Mouse (Mus musculus) MEL (cell line): ENCODE measurements around the gene Lamp1. TPM values are rescaled to one million over a fixed set of nuclear protein-coding genes. Genes with fewer than 3 reads are reported as not detected.

Experiments
- DNase-seq: peaks from one replicate; pipeline ENCODE4 v3.0.0; 2011; ENCODE audit warnings: low read depth, low spot score
- H3K27ac ChIP-seq: 2 replicates; pipeline ENCODE4 v1.5.1; 2012; ENCODE audit warnings: low read depth, mild to moderate bottlenecking, control low read depth, low read length, moderate library complexity; ENCODE audit not compliant: control insufficient read depth
- H3K27me3 ChIP-seq, 2 experiments: fragments of 150-350 bp in 1 of 2; sonication (generic) in 1 of 2; 2 replicates each; pipeline ENCODE4 v1.6.1; 2012; ENCODE audit warnings: low read length in 2 of 2, mild to moderate bottlenecking in 2 of 2, improper control_type of control experiment in 1 of 2, moderate library complexity in 1 of 2; ENCODE audit not compliant: insufficient read depth in 2 of 2, control insufficient read depth in 1 of 2
- H3K36me3 ChIP-seq, 2 experiments: 2 replicates each; pipeline ENCODE4 v1.6.1; 2012 to 2014; ENCODE audit warnings: low read length in 2 of 2, improper control_type of control experiment in 1 of 2, inconsistent platforms in 1 of 2, mild to moderate bottlenecking in 1 of 2; ENCODE audit not compliant: insufficient read depth in 2 of 2, control insufficient read depth in 1 of 2
- H3K4me1 ChIP-seq, 2 experiments: fragments of 150-350 bp in 1 of 2; sonication (generic) in 1 of 2; 2 replicates each; pipeline ENCODE4 v1.6.1; 2012; ENCODE audit warnings: low read length in 2 of 2, improper control_type of control experiment in 1 of 2, mild to moderate bottlenecking in 1 of 2; ENCODE audit not compliant: insufficient read depth in 2 of 2, control insufficient read depth in 1 of 2
- H3K4me3 ChIP-seq, 2 experiments: fragments of 150-350 bp in 1 of 2; sonication (generic) in 1 of 2; 2 replicates each; pipeline ENCODE4 v1.5.1; 2012; ENCODE audit warnings: low read depth in 2 of 2, low read length in 2 of 2, mild to moderate bottlenecking in 2 of 2, moderate library complexity in 2 of 2, control low read depth in 1 of 2, improper control_type of control experiment in 1 of 2; ENCODE audit not compliant: control insufficient read depth in 1 of 2, insufficient read depth in 1 of 2
- H3K79me2 ChIP-seq: 2 replicates; pipeline ENCODE4 v1.6.1; 2012; ENCODE audit warnings: mild to moderate bottlenecking, low read length, moderate library complexity; ENCODE audit not compliant: control insufficient read depth, poor library complexity, insufficient read depth
- H3K9ac ChIP-seq: 2 replicates; pipeline ENCODE4 v1.6.1; 2012; ENCODE audit warnings: low read depth, mild to moderate bottlenecking, control low read depth, low read length, moderate library complexity; ENCODE audit not compliant: control insufficient read depth, poor library complexity, severe bottlenecking
- H3K9me3 ChIP-seq: fragments of 150-350 bp; sonication (generic); replicated peaks from 2 replicates; pipeline ENCODE4 v1.6.1; 2012; ENCODE audit warnings: mild to moderate bottlenecking, low read length, improper control_type of control experiment, moderate library complexity; ENCODE audit not compliant: insufficient read depth
- JUND ChIP-seq: IDR thresholded peaks from 2 replicates; pipeline ENCODE4 v1.6.1; 2011; ENCODE audit warnings: low read depth, mild to moderate bottlenecking, improper control_type of control experiment, low read length
- MAZ ChIP-seq: IDR thresholded peaks from 2 replicates; pipeline ENCODE4 v1.6.1; 2012; ENCODE audit warnings: low read depth, mild to moderate bottlenecking, inconsistent platforms, low read length, improper control_type of control experiment
- MXI1 ChIP-seq: IDR thresholded peaks from 2 replicates; pipeline ENCODE4 v1.6.1; 2011; ENCODE audit warnings: mild to moderate bottlenecking, low read depth, low read length, improper control_type of control experiment
- POLR2A ChIP-seq, 2 experiments: IDR thresholded peaks; 2 replicates each; pipeline ENCODE4 v1.6.1; 2011 to 2012; ENCODE audit warnings: low read length in 2 of 2, mild to moderate bottlenecking in 2 of 2, control low read depth in 1 of 2, improper control_type of control experiment in 1 of 2, low read depth in 1 of 2, moderate library complexity in 1 of 2; ENCODE audit not compliant: control insufficient read depth in 1 of 2, insufficient read depth in 1 of 2, poor library complexity in 1 of 2
- POLR2AphosphoS2 ChIP-seq: IDR thresholded peaks from 2 replicates; pipeline ENCODE4 v1.6.1; 2011; ENCODE audit warnings: low read length, improper control_type of control experiment
- RCOR1 ChIP-seq: IDR thresholded peaks from 2 replicates; pipeline ENCODE4 v1.6.1; 2012; ENCODE audit warnings: low read depth, mild to moderate bottlenecking, inconsistent platforms, low read length, improper control_type of control experiment
- USF2 ChIP-seq, 2 experiments: IDR thresholded peaks; 2 replicates each; pipeline ENCODE4 v1.6.1; 2011 to 2012; ENCODE audit warnings: improper control_type of control experiment in 2 of 2, low read length in 2 of 2, borderline replicate concordance in 1 of 2, inconsistent platforms in 1 of 2, low read depth in 1 of 2, mild to moderate bottlenecking in 1 of 2; ENCODE audit not compliant: insufficient read depth in 1 of 2
- ZKSCAN1 ChIP-seq: IDR thresholded peaks from 2 replicates; pipeline ENCODE4 v1.6.1; 2012; ENCODE audit warnings: low read depth, mild to moderate bottlenecking, inconsistent platforms, low read length, improper control_type of control experiment, moderate library complexity
- ZMIZ1 ChIP-seq: IDR thresholded peaks from 2 replicates; pipeline ENCODE4 v1.6.1; 2012; ENCODE audit warnings: low read depth, mild to moderate bottlenecking, inconsistent platforms, low read length, improper control_type of control experiment, moderate library complexity
- polyA plus RNA-seq, 2 experiments: library from polyadenylated mRNA; stranded (reverse) in 1 of 2; unstranded in 1 of 2; fragments of >175 nt in 1 of 2; fragments of >200 nt in 1 of 2; gene quantifications; 2 replicates each; pipeline versions ENCODE4 v1.2.1 to v1.2.4; 2012; ENCODE audit warnings: low replicate concordance in 2 of 2, low read depth in 1 of 2; ENCODE audit not compliant: insufficient read length in 2 of 2, insufficient read depth in 1 of 2, missing spikeins in 1 of 2
- total RNA-seq: library from RNA; depleted of rRNA; stranded (reverse); fragments of 300-350 nt; gene quantifications from 2 replicates; pipeline ENCODE4 v1.2.3, GENCODE M21; 2012

Gene Lamp1
- total and polyA plus RNA-seq, 3 experiments = 109 to 233 (median 191) TPM

DNA sequence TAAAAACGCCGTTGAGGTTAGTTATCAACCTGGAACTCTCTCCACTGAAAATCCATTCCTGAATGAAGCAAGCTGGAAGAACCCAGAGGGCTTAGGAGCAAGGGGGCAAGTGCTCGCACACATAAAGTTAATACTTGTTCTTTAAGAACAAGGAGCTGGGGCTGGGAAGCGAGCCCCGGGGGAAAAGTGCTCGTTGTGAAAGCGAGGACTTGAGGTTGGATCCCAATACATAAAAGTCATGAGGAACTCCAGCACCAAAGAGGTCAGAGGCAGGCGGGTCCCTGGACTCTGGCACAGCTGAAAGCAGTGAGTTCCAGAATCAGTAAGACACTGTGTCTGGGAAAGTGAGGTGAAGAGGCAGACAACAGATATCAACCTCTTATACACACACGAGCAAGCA is 4.9 kb upstream of the Lamp1 start:
- Histone ChIP-seq H3K4me3 (no peak overlapping the region), H3K36me3 (peaks cover 0 to under 1% of the 10 kb centered on the region in 2 experiments; a peak in 3 of 4 replicates), H3K9ac (no peak overlapping the region), H3K9me3 (no peaks in the 10 kb centered on the region), H3K27me3 (no peaks in the 10 kb centered on the region), H3K4me1 (peaks cover 0 to 5% of the 10 kb centered on the region in 2 experiments; a peak in 2 of 4 replicates), H3K79me2 (peaks cover under 1% of the 10 kb centered on the region; the same call in 1 of the 2 replicates), H3K27ac (no peak overlapping the region)
- no peak for DNase-seq
- TF ChIP-seq JUND = no peak

DNA sequence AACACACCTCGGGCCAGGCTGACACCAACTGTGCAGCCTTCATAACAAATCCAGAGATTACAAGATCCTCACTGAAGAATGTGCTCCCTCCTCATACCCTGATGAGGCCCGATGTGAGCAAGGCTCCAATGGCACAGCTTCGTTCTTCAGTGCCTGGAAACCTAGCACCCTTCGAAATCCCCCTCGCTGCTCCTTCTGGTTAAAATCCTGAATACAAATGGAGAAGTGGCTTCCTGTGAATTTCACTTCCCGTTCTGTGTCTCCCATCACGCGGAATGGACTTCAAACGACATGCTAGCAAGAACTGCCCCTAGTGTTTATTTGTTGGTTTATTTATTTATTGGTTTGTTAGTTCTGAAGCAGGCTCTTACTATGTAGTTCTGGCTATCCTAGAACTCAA is 3.6 kb upstream of the Lamp1 start:
- Histone ChIP-seq H3K27me3 (no peaks in the 10 kb centered on the region), H3K27ac (no peak overlapping the region), H3K9me3 (no peaks in the 10 kb centered on the region), H3K79me2 (peaks cover 13% of the 10 kb centered on the region), H3K4me1 (peaks cover 1 to 6% of the 10 kb centered on the region in 2 experiments), H3K36me3 (peaks cover 0 to 2% of the 10 kb centered on the region in 2 experiments; a peak in 1 of 4 replicates), H3K4me3 (no peak overlapping the region), H3K9ac (no peak overlapping the region)
- TF ChIP-seq ZKSCAN1 = no peak
- no peak for DNase-seq

DNA sequence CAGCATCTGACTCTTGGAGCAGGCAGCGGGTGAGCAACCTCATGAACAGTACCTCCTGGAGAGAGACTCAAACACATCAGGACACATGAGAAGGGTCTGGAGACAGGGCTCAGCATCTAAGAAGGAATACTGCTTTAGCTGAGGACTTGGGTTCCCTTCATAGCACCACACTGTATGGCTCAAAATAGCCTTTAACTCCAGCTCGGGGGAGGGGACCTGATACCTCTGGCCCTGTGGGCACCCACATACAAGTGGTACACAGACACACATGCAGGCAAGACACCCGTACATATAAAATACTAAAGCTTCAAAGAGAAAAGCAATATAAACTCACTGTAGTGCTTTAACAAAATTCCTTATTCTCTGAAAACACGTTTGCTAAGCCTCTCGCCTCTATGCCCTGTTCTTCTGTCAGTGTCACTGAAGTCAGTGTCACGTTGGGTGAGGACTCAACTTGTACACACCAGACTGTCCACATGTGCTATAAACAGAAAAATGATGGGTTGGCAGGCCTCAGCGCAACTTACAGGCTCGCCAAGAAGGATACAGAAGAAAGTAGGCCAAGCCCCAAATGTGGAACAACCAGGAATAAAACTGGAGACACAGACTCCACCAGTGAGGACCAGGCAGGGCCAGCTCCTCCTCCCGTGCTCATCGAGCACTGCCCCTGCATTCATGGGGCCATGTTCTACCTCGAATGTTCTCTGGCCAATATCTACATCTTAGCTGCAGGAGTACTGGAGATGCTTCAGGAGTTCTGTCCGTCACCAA is 2.4 kb upstream of the Lamp1 start:
- no peak overlapping the region for H3K4me3 ChIP-seq
- no peaks in the 10 kb centered on the region for H3K9me3 ChIP-seq
- peaks cover 0 to 11% of the 10 kb centered on the region in 2 experiments; a peak in 2 of 4 replicates for H3K36me3 ChIP-seq
- TF ChIP-seq ZMIZ1 (no peak), POLR2AphosphoS2 (peak; percentile 3; the same call in 1 of the 2 replicates), MXI1 (no peak), RCOR1 (no peak)
- peaks cover 5 to 8% of the 10 kb centered on the region in 2 experiments for H3K4me1 ChIP-seq
- H3K27me3 ChIP-seq = no peaks in the 10 kb centered on the region
- peaks cover 24% of the 10 kb centered on the region for H3K79me2 ChIP-seq
- no peak for DNase-seq
- H3K9ac ChIP-seq = no peak overlapping the region
- no peak overlapping the region for H3K27ac ChIP-seq

GRCm38 (mm10) chr8:13159377-13159881 is 468 bp downstream of the Lamp1 start:
- Histone ChIP-seq H3K36me3 (peaks cover 3 to 36% of the 10 kb centered on the region in 2 experiments; a peak in 3 of 4 replicates), H3K4me1 (peaks cover 17 to 26% of the 10 kb centered on the region in 2 experiments), H3K79me2 (peaks cover 49% of the 10 kb centered on the region), H3K4me3 (peak overlapping the region; percentile 76 to 92), H3K27me3 (no peaks in the 10 kb centered on the region), H3K27ac (peak overlapping the region; percentile 35), H3K9ac (peak overlapping the region; percentile 93), H3K9me3 (no peaks in the 10 kb centered on the region)
- TF ChIP-seq POLR2A (IDR thresholded peaks at IDR 0.05; ENCODE audit: control insufficient read depth in 1 of 2, insufficient read depth in 1 of 2, low read depth in 1 of 2, low read length in 2 of 2, poor library complexity in 1 of 2) = 0 out of 4 replicates have a peak, but pooled peaks of 1 of the 2 experiments have one; percentile 62
- TF ChIP-seq USF2 (IDR thresholded peaks at IDR 0.05; ENCODE audit: borderline replicate concordance in 1 of 2, insufficient read depth in 1 of 2, low read depth in 1 of 2, low read length in 2 of 2) = 0 out of 4 replicates have a peak, but pooled peaks of 1 of the 2 experiments have one; percentile 0
- no peak for TF ChIP-seq MAZ
- peak; percentile 56 for DNase-seq
